12 mouse cellular contexts compared by ENCODE assay signal in genomic region chr6:72140371-72140770, GRCm38 (mm10). TPM values are rescaled to one million over a fixed set of nuclear protein-coding genes. Genes with fewer than 3 reads are reported as not detected.
DNase-seq lines count a peak whose midpoint lies in the region; ATAC-seq and TF ChIP-seq lines count a peak whose summit lies in the region.
"Had no signal": no experiment of that assay in that cellular context is flagged by ENCODE, and none has a peak within 500 bp of the region (broad histone marks: within the 10 kb centered on the region; RNA-seq: fewer than 3 reads in every experiment).

No protein-coding gene starts in this region.

- no peak for TF ChIP-seq EP300 in lung, postnatal 0 days (IDR thresholded peaks at IDR 0.05)

- H3K9ac ChIP-seq in limb, embryonic 13.5 days = no peak overlapping the region
- no peak overlapping the region for H3K9ac ChIP-seq in lung, postnatal 0 days (replicated peaks; ENCODE audit: low read depth)
- H3K9ac ChIP-seq: limb, embryonic 12.5 days; stomach, embryonic 15.5 days had no signal

- peaks cover 13% of the 10 kb centered on the region for H3K36me3 ChIP-seq in limb, embryonic 13.5 days
- peaks cover 22% of the 10 kb centered on the region for H3K36me3 ChIP-seq in limb, embryonic 10.5 days
- 0 out of 2 replicates have a peak, but pooled peaks cover 4% of the 10 kb centered on the region for H3K36me3 ChIP-seq in lung, postnatal 0 days (ENCODE audit: insufficient read depth, low read length)
- H3K36me3 ChIP-seq in splenic B cell, adult 2 months (ENCODE audit: control insufficient read depth, insufficient read depth, low read length, poor library complexity, severe bottlenecking) = no peaks in the 10 kb centered on the region

- no peak for TF ChIP-seq CTCF in lung, postnatal 0 days (IDR thresholded peaks at IDR 0.05)

- H3K27ac ChIP-seq in limb, embryonic 13.5 days = peak overlapping the region; percentile 22; the same call in 1 of the 2 replicates
- no peak overlapping the region for H3K27ac ChIP-seq in limb, embryonic 10.5 days
- peak overlapping the region; percentile 43; the same call in 1 of the 2 replicates for H3K27ac ChIP-seq in lung, postnatal 0 days (ENCODE audit: low read length)
- H3K27ac ChIP-seq: limb, embryonic 12.5 days had no signal

- no peak for ATAC-seq in limb, embryonic 13.5 days (ENCODE audit: low FRiP score, low read depth)
- peak; percentile 71 for ATAC-seq in lung, postnatal 0 days

- no peak overlapping the region for H3K4me2 ChIP-seq in limb, embryonic 13.5 days (replicated peaks)
- no peak overlapping the region for H3K4me2 ChIP-seq in lung, postnatal 0 days (replicated peaks; ENCODE audit: low read depth, low read length)
- H3K4me2 ChIP-seq: limb, embryonic 12.5 days; stomach, embryonic 15.5 days had no signal

- no peak overlapping the region for H3K4me3 ChIP-seq in limb, embryonic 13.5 days
- no peak overlapping the region for H3K4me3 ChIP-seq in limb, embryonic 10.5 days
- no peak overlapping the region for H3K4me3 ChIP-seq in lung, postnatal 0 days (ENCODE audit: low read depth, low read length)
- H3K4me3 ChIP-seq: limb, embryonic 12.5 days; stomach, embryonic 15.5 days had no signal

- no peaks in the 10 kb centered on the region for H3K27me3 ChIP-seq in limb, embryonic 13.5 days
- H3K27me3 ChIP-seq in limb, embryonic 10.5 days (ENCODE audit: low read depth, poor library complexity, severe bottlenecking) = no peaks in the 10 kb centered on the region
- no peaks in the 10 kb centered on the region for H3K27me3 ChIP-seq in lung, postnatal 0 days (replicated peaks; ENCODE audit: insufficient read depth, low read length)
- no peaks in the 10 kb centered on the region for H3K27me3 ChIP-seq in splenic B cell, adult 2 months (ENCODE audit: control insufficient read depth, insufficient read depth, low read length, poor library complexity, severe bottlenecking)
- H3K27me3 ChIP-seq: limb, embryonic 12.5 days; stomach, embryonic 15.5 days had no signal

- H3K4me1 ChIP-seq in limb, embryonic 13.5 days = peaks cover 32% of the 10 kb centered on the region
- peaks cover 14% of the 10 kb centered on the region for H3K4me1 ChIP-seq in limb, embryonic 10.5 days
- no peaks in the 10 kb centered on the region for H3K4me1 ChIP-seq in lung, postnatal 0 days (ENCODE audit: insufficient read depth, low read depth, low read length)
- H3K4me1 ChIP-seq: stomach, embryonic 15.5 days had no signal

- WGBS in limb, embryonic 13.5 days = 84% methylated on average over 8 of the region's 8 CpGs
- WGBS in limb, embryonic 10.5 days = 85% methylated on average over 8 of the region's 8 CpGs
- WGBS in lung, postnatal 0 days = 57% methylated on average over 8 of the region's 8 CpGs

- no peak for DNase-seq in limb, embryonic 10.5 days (ENCODE audit: low spot score)
- peak; percentile 28 for DNase-seq in c-Kit-positive CD71-positive TER-119-negative erythroid progenitor cells, embryonic 14.5 days (ENCODE audit: low read depth)
- peak; percentile 53 for DNase-seq in lung, postnatal 0 days (ENCODE audit: low spot score)
- peak; percentile 93 for DNase-seq in splenic B cell, adult 2 months (ENCODE audit: low read depth, low spot score)
- DNase-seq in left cerebral cortex, postnatal 36 days (ENCODE audit: low spot score in 2 of 2) = no peak
- no peak for DNase-seq in yolk sac, embryonic 10.5 days (ENCODE audit: low spot score)
- no peak for DNase-seq in ovary, adult 18-20 months (ENCODE audit: low spot score)
- DNase-seq: gastrocnemius, postnatal 36 days; kidney, adult 2 months had no signal

- H3K9me3 ChIP-seq in limb, embryonic 13.5 days = no peaks in the 10 kb centered on the region
- no peaks in the 10 kb centered on the region for H3K9me3 ChIP-seq in limb, embryonic 10.5 days (replicated peaks)
- no peaks in the 10 kb centered on the region for H3K9me3 ChIP-seq in lung, postnatal 0 days (ENCODE audit: low read length)
- H3K9me3 ChIP-seq: limb, embryonic 12.5 days; stomach, embryonic 15.5 days had no signal

- intact Hi-C loops in left cerebral cortex, postnatal 36 days (cut with DNase I) = no loop called here

RNA-seq across cellular contexts. Expression of gene St3gal5, which starts 43.0 kb away (rescaled TPM):
- 30.6 and 31.2 TPM in 2 replicates for polyA plus RNA-seq in limb, embryonic 13.5 days (2015; fragmentation: Nextera tagmentation; extraction: Ambion mirVana)
- polyA plus RNA-seq in limb, embryonic 10.5 days (2016; fragmentation: Nextera tagmentation; extraction: Ambion mirVana) = 26.7 and 26.8 TPM in 2 replicates
- 38.9 and 42.4 TPM in 2 replicates for polyA plus RNA-seq in lung, postnatal 0 days (2015; fragmentation: Nextera tagmentation; extraction: Ambion mirVana)
- 100 to 1,000 TPM; 151 to 177 TPM for total RNA-seq in left cerebral cortex, postnatal 36 days (2021)

Comparison
In these comparisons a context has a peak if more than half of its experiments do, and no peak if none do; other contexts are left out.
1. DNase-seq: peak in c-Kit-positive CD71-positive TER-119-negative erythroid progenitor cells, embryonic 14.5 days (single experiment), lung, postnatal 0 days (single experiment) and splenic B cell, adult 2 months (single experiment); none in limb, embryonic 10.5 days (single experiment), left cerebral cortex, postnatal 36 days (0 of 2), yolk sac, embryonic 10.5 days (single experiment) and ovary, adult 18-20 months (single experiment).